Mouse (Mus musculus) gonadal fat pad, adult 2 months (tissue): ENCODE results near the gene Nos1ap. TPM values are rescaled to one million over a fixed set of nuclear protein-coding genes. Genes with fewer than 3 reads are reported as not detected.

Experiments used
- DNase-seq: peaks from one replicate; pipeline ENCODE4 v3.0.0-alpha.2; 2012; ENCODE audit warnings: low read depth
- polyA plus RNA-seq: library from polyadenylated mRNA; depleted of rRNA; stranded (reverse); fragments of >200 nt; gene quantifications from 2 replicates; pipeline ENCODE4 v1.2.3, GENCODE M21; 2012; rRNA removed

Gene Nos1ap
- 5.8 and 10.4 TPM in 2 replicates for polyA plus RNA-seq

DNA sequence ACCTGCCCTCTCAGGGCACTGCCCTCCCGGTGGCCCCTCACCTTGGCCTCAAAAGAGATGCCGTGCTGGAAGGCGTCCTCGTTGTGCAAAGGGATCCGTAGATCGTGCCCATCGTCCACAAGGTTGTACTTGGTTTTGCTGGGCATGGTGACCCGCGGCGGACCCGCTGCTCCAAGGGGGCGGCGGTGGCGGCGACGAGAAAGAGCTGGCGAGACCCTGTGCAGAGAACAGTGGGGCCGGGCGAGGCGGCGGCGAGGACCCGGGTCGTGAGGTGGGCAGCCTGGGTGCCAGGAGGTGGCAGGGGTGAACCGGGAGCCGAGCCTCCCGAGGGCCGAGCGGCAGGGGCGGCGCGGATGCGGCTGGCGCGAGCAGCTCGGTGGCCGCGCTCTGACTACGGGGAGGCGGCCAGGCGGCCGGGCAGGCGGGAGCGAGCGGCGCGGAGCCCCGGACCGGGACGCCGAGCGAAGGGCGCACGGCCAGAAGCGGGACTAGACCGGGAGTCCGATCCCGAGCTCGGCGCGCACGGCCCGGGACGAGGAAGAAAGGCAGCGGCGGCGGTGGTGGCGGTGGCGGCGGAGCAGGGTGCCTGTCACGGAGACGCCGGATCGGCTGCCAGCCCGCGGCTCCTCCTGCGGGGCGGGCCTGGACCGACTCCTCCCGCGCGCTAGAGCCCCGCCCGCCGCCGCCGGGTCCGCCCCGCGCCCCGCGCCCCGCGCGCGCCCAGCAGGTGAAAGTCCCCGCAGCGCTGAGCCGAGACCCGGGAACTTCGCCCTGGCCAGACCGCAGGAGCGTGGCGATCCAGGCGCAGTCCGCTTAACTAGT is at the start of gene Nos1ap:
Nos1ap (minus strand) TSS at position 643 of the 822 bp plus-strand sequence.
- DNase-seq: no peak

DNA sequence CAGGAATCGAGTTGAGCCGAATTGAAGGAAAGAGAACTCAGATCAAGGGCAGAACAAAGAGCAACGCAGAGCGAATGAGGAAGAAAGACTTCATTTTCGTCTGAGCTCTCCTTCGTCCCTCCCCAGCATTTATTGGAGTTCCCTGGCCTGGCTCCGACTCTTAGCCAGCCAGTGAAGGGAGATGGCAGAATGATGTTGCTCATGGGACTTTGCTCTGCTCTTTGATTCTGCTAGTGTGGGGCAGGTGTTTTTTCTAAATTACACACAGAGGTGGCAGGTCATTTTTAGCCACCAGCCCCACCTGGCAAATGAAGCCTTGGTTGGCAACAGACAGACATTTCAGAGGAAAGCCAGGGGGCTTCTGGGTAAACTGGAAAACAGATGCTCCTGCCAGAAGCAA is 49.3 kb upstream of the Nos1ap start:
- no peak for DNase-seq

DNA sequence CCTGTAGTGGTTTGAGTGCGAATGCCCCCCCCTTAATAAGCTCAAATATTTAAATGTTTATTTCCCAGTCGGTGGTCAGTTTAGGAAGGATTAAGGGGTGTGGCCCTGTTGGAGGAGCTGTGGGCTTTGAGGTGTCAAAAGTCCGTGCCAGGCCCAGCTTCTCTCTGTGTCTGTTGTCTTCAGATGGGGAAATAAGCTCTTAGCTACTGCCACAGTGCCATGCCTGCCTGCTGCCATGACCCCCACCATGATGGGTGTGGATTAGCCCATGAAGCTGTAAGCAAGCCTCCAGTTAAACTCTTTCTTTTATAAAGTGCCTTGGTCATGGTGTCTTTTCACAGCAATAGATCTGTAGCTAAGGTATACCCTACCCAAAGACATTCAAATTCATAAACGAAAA is 43.2 kb upstream of the Nos1ap start:
- DNase-seq: no peak

DNA sequence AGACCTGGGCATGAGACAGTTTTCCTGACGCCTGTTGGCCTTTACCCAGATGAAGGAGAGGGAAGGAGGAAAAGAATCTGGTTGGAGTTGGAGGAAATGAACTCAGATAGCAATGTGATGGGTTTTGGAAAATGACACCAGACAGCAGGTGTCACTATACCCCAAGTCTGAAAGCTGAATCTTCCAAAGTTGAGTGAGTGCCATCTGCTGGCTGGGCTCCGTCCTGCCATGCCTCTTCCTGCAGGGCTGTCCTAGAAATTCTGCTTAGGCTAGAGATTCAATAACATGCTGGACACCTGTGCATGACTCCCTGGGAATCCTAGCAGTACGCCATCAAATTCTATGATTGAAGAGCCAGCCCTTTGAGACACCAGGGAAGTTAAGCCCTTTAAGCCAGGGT is 42.7 kb upstream of the Nos1ap start:
- no peak for DNase-seq

DNA sequence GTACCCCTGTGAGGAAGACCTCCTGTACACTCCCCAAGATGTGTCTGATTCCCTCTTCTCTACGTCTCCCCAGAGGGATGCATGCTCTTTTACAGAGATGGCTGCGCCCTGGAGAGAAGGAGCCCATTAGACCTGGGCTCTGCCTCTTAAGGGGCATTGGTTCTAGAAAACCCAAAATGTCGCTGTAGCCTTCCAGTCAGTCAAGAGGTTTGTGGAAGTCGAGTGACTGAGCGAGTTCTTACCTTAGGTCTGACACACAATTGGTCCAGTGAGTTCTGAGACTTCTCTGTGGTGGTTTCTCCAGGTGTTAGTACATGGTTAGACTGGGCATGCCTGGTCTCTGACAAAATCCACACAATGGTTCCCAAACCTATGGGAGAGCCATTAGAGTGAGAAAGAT is 41.9 kb upstream of the Nos1ap start:
- DNase-seq: no peak

DNA sequence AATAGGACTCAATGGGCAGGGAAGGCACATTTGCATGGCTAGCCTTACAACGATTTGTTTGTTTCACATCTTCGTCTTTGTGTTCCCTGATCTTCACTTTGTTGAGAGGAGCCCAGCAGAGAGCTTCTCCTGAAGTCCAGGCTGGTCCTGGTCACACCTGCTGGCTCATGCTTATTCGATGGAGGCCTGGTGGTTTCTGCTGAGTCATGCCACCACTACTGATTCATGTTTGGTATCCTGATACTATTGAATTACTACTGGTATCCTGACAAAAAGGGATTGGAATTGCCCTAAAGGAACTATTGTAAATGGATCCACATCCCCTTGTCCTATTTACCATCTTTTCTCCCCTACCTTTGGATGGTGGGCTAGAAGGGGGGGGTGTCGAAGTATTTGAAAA is 40.8 kb upstream of the Nos1ap start:
- DNase-seq: no peak

DNA sequence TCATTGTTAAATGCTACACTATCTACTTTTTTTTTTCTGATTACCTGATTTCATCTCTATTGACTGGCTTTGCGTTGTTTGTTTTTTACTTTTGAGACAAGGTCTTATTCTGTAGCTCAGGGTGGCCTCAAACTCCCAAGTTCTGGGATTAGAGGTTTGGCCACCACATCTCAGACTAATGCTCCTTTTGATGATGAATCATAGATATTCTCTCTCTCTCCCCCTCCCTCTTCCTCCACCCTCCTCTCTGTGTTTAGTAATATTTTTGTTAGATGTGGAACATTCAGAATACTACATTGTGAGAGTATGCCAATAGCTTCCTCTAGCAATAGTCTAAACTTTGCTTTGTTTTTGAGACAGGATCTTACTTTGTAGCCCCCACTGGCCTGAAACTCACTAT is 33.8 kb upstream of the Nos1ap start:
- no peak for DNase-seq

DNA sequence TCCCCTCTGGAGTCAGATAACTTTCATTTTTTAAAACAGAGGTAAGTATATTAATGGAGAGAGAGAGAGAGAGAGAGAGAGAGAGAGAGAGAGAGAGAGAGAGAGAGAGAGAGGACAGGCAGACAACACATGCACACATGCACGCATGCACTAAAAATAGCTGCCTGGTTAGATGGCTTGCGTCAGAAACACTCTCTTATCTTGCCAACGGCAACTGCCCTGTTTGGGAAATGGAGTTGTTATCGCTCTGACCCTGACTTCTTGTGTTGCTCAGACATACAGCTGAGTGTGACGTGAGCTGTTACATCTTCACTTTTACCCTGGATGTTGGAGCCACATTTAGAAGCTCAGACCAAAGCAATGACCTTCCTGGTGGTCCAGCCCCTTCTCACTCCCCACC is 33.3 kb upstream of the Nos1ap start:
- no peak for DNase-seq

DNA sequence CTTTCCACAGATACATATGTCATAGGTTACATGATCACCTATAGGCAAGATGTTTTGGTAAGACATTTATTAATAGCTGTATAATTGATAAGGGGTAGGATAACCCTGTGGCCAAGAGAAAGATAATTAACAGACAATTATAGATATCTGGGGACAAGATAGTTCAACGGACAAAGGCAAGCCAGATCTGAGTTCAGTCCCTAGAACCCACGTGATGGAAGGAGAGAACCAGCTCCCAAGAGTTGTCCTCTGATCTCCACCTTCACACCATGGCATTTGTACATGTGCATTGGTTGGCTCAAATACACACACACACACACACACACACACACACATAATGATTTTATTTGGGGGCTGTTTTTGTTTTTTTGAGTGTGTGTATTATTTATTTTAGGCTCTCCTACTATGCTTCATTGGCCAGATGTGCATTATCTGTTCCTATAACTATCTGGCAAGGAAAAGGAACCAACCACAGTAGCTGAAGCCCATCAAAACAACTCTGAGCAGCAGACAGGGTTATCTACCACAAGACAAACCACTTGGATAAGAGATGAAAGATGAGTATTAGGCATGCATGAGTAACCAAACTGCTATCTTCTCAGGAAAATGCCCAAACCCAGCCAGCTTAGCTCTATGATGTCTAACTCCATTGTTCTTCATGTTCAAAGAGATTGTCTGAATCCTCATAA is 30.2 kb upstream of the Nos1ap start:
- DNase-seq: no peak

DNA sequence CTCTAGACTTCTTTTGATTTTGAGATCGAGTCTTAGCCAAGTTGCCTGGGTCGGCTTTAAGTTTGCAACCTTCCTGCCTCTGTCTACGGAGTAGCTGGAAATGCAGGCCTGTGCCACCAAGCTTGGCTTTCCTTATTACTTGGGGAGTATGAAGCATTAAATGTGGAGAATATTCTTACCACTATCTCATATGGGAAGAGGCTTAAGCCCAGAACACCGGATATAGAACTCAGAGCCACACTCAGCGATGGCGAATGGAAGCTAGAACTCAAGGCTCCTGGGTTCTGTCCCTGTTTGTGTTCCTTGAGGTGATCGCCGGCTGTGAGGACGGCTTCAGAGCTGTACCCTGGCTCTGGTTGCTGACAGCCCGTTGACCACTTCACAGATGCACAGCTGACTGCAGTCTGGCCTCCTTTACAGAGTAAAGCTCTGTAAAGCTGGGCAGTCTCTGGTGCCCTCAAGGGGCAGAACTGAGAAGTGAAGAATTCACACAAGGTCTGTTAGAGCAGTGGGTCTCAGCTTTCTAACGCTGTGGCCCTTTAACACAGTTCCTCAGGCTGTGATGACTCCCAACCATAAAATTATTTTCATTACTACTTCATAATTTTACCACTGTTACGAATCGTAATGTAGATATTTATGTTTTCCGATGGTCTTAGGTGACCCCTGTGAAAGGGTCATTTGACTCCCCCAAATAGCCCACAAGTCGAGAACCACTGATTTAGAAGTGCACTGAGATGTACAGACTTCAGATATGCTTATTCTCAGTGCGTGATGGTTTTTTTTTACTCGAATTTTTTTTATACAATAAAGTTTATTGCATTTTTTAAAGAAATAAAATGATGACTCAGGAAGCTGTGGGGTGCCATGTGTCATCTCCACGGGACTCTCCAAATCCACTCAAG is 23.6 kb upstream of the Nos1ap start:
- no peak for DNase-seq

DNA sequence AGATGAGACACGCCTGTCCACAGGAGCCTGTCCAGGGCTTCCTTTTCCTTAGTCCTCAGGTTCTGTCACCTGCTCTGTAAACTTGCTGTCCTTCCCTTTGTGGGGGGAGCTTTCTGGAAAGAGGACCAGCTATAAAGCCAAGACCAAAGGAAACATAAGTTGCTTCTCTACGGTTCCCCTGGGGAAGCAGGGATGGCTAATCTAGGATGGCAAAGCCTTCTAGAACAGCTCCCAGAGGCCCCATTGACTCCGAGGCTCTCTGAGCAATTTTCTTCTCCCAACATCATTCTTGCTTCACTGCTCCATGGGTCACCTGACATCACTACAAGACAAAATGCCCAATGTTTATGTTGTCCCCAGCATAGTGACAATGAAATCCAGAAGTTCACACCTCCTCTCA is 22.0 kb upstream of the Nos1ap start:
- DNase-seq: no peak

DNA sequence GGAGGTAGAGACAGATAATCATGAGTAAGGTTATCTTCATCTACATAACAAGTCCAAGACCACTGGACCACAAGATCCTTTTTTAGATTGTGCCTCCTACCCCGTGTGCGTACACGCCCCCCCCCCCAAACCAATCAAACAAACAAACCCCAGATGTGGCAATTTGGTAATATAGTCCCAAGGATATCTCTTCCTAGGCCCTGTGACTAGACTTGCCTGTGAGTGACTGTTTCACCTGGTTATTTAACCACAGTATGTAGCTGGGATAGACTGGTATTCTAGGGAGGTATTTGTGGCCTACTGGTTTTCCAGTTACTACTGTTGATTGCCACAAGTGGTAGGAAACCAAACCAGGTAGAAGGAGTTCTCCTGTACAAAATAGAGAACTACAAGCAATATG is 21.0 kb upstream of the Nos1ap start:
- DNase-seq: no peak

DNA sequence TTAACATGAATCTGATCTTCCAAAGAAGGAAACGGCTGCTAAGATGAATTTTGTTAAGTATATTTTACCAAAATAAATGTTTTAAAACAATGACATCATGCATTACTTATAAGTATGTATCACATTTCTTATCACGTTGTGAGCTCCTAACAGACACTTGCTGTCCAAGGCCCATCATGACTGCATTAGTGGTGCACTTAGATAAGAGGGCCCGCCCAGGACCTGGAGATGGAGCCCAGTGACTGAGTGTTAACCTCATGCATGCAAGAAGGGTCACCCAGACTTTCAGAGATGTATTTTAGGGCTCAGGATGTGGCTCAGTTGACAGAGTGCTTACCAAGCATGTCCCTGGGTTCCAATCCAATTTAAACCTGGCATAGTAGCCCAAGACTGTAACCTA is 20.6 kb upstream of the Nos1ap start:
- DNase-seq: no peak

DNA sequence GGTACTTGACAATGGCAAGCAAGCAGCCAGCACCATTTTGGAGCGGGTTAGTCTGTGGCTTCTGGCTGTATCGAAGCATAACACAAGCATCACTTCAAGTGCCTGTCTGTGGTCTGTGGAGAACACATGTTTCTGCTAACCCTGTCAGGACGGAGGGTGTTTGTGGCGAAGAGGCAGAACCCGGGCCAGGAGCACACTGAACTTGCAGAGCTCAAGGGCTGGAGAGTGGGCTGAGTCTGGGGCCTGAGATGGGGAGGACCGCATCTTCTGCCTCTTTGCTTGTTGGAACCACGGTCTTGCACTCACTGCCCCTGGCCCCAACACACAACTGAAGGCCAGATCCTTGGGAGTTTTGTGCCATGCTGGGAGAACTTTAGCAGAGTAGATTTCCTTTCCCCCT is 20.2 kb upstream of the Nos1ap start:
- no peak for DNase-seq

DNA sequence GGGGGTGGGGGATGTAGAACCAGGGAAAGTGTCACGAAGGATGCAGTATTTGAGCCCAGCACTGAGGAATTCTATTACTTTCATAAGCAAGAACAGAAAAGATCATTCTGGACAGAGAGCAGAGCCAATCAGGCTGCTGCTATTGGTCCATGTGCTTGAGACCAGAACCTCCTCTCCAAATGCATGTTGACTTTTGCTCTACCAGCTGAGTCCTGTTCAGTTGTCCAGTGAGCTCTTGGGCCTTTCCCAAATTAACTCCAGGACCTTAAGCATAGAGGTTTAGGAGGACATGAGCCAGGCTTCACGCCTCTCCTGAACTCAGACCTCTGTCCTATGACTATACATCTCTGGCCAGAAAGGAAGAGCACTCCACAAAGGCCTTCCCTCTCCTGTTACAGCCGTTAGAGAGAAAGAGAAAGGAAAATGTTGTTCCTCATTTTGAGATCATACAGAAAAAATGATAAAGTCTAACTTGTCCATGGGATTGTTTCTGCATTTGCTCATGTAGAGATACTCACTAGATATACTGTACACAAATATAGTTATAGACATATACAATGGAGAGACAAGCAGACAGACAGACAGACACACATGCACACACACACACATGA is 18.9 kb upstream of the Nos1ap start:
- no peak for DNase-seq

DNA sequence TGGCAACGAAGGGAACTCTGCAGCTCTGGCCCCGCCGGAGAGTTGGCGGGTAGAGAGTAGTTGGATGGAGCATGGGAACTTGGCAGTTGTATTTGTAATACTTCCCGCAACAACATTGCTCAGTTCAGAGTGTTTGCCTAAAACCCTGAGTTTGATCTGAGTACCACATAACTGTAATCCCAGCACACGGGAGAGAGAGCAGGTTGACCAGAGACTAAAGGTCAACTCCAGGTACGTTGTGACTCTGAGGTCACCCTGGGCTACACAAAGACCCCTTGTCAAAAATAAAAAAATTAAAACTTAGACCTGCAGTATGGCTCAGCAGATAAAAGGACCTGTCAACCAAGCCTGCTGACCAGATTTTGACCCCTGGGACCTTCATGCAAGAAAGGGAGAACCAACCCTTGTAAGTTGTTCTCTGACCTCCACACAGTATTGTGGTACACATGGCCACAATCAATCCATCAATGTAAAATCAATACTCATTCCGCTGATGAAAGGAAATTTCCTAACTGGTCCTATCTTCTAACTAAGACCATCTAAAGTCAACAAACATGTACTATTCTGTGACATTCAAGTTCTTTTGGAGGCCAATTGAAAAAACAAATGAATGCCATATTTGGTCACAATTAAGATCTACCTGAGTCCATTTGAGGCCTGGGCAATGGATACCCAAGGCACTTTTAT is 17.7 kb upstream of the Nos1ap start:
- DNase-seq: no peak

DNA sequence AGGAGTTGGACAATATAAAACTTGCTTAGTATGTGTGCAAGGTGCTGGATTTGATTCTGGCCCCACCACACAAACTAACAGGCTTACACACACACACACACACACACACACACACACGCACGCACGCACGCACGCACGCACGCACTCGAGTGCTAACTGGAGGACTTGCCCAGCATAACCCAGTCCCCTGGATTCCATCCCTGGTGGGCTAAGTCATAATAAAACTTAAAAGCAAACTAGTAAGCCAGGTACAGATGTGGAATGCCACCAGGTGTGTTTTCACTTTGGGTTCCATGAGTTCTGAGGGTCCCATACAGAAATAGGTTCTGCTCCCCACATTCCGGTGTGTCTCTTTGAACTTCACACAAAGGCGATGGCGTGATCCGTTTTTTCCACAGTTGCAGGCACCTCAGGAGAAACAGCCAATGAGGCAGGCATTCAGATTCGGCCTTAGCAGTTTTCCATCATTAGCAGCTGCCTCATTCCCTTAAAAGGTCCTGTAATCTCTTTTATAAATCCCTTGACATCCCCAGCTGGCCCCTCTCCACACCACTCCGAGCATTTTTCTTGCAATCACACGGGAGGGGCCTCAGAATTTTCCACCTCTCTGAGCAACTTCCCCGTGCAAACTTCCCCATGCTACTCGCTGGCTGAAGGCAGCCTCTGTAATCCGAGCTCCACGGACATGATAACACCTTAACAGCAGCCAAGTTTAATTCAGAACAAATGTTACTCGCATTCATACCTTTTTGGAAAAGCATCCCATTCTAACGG is 15.8 kb upstream of the Nos1ap start:
- no peak for DNase-seq

DNA sequence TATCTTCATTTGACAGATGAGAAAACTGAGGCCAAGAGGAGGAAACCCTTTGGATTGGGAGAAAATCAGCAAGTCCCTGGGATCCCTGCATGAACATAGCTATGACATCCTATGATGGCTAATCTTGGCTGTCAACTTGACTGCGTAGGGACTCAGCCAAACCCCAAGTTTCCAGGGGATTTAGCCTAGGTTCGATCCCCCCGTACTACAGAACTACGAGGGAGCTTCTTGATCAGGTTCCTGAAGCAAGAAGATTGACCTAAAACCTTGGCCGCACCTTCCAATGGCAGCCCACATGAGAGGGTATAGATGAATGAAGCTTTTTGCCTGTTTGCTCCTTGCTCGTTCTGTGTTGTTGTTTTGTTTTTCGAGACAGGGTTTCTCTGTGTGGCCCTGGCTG is 4.9 kb upstream of the Nos1ap start:
- no peak for DNase-seq

DNA sequence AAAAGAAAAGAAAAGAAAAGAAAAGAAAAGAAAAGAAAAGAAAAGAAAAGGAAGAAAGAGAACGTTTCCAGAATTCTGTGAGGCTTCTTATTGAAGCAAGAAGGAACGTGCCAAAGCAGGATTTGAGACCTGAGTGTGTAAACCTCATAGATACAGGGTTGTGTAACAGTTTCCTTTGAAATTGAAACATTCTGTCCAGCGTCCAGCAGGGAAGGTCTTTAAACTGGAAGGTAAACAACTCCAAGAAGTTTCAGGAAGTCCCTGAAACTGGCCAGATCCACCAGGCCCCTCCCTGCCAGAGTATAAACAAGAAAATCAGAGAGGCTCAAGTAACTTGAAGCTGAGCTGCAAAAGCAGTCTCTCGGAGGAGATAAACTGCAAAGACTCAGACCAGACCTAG is 870 bp upstream of the Nos1ap start:
- DNase-seq: peak; percentile 45

DNA sequence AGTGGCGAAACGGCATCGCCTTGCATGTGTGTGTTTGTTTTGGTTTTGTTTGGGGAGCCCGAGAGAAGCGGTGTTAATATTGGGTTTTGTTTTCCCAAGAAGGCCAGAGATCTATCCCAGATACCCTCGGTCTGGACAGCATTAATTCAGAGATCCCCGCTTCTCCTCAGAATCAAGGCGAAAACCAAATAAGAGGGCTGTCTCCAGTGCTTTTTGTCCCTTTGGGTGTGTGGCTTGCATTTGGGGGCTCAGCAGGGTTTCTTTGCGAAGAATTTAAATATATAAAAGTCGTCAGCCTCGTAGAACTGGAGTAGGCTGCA is 340 bp upstream of the Nos1ap start:
- DNase-seq: no peak

DNA sequence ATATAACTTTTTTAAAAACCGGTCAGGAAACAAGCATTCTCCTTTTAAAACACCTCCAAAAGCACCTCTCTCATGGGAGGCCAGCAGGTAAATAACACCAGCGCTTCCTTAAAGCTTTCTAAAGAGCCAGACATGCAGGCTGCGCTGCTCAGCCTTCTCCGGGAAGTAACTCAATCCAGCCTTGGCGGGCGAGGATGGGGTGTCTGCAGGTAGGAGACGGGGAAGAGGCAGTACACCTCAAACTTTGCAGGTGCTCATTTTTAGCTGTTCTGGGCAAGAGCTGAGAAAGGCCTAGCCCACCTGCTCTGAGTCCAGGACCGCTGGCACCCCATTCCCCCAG is 812 bp downstream of the Nos1ap start:
- DNase-seq: no peak
